Mouse (Mus musculus) frontal cortex, postnatal 36 days (tissue): ENCODE data around the gene Gm10722.
"Not testable (repeated sequence)": the region's sequence is repeated elsewhere in the genome, so short reads cannot be mapped to it uniquely, and the experiment has no call there.

Experiments
- DNase-seq, 2 experiments: peaks; one replicate each; pipeline ENCODE4 v3.0.0; 2022; ENCODE audit warnings: low spot score in 2 of 2

Gene Gm10722

GRCm38 (mm10) chr9:3025653-3026052 lies 24.9 kb downstream of the Gm10722 start:
- DNase-seq: peak; percentile 32 to 40

GRCm38 (mm10) chr9:3026136-3026535 lies 25.4 kb downstream of the Gm10722 start:
- not testable (repeated sequence) for DNase-seq

- not testable (repeated sequence) for DNase-seq
These were observed 26.0 kb downstream of the Gm10722 start for GRCm38 (mm10) chr9:3026741-3027140.

GRCm38 (mm10) chr9:3027200-3027599 lies 26.5 kb downstream of the Gm10722 start:
- not testable (repeated sequence) for DNase-seq

GRCm38 (mm10) chr9:3029276-3030000 lies 28.7 kb downstream of the Gm10722 start:
- peak in 1 of 2 experiments; percentile 22 for DNase-seq

- DNase-seq: not testable (repeated sequence)
These were observed 30.1 kb downstream of the Gm10722 start for GRCm38 (mm10) chr9:3030677-3031318.

GRCm38 (mm10) chr9:3034299-3034698 lies 33.6 kb downstream of the Gm10722 start, which contains the start of gene Gm17535:
TSS of gene Gm17535 (plus strand) at chr9:3034599.
- DNase-seq: not testable (repeated sequence)

- DNase-seq: not testable (repeated sequence)
These were observed 35.9 kb downstream of the Gm10722 start, which contains the start of gene Gm10715 for GRCm38 (mm10) chr9:3036577-3036976. TSS of gene Gm10715 (plus strand) at chr9:3036877.

- DNase-seq: not testable (repeated sequence)
These were observed 37.4 kb downstream of the Gm10722 start for GRCm38 (mm10) chr9:3038161-3038560.
